Mouse (Mus musculus): ENCODE measurements around the gene Zc3h7b. TPM values are rescaled to one million over a fixed set of nuclear protein-coding genes. Genes with fewer than 3 reads are reported as not detected.

Zc3h7b gene
- total and polyA plus RNA-seq, 3 experiments = 30.9 to 74.9 (median 65.5) TPM

DNA sequence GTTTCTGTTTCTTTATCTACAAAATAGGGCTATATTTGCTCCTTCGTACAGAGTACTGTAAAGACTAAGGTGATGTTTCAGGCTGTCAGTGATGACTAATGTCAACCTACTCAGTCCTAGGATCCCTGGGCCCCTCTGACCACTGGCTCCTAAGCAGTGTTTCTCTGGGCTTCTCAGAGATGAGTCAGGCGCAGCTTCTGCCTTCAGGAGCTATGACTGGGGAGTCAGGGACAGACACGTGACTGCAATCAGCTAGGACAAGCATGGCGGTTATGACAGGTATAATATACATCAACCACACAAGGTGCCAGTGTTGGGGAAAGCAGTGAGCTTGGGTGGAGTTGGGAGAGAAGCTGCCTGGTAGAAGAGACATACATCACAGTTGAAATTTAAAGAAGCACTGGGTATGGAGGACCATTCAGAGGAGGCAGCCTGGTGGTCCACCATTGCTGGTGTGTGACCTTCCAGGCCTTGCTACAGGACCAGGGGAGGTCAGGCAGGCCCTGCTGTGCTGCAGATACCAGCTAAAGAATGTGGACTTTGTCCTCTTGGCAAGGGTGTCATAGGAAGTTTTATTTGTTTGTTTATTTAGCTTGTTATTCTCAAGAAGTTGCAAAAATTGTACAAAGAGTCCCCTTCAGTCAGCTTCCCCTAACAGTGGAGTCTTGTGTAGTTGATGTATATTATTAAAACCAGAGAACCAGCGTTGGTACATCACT lies 15.7 kb downstream of the Zc3h7b start:
- no peaks in the 10 kb centered on the region for H3K27me3 ChIP-seq (ENCODE audit: control insufficient read depth, insufficient read depth, low read length)
- TF ChIP-seq POLR2A (IDR thresholded peaks at IDR 0.05; ENCODE audit: insufficient read depth, low read depth, low read length) (no peak), EP300 (IDR thresholded peaks at IDR 0.05; ENCODE audit: insufficient read depth, low read depth, low read length) (no peak), CTCF (IDR thresholded peaks at IDR 0.05) (no peak)
- peaks cover 2% of the 10 kb centered on the region for H3K4me1 ChIP-seq (ENCODE audit: control insufficient read depth, insufficient read depth, low read length)
- H3K4me3 ChIP-seq = no peak overlapping the region
- no peak for DNase-seq
- H3K36me3 ChIP-seq (ENCODE audit: control insufficient read depth, insufficient read depth, low read length) = no peaks in the 10 kb centered on the region
- 91% methylated on average over 5 of the region's 5 CpGs for WGBS
- H3K79me2 ChIP-seq (replicated peaks; ENCODE audit: control insufficient read depth, insufficient read depth, low read length) = peaks cover 14% of the 10 kb centered on the region
- no peak overlapping the region for H3K9ac ChIP-seq (ENCODE audit: low read depth, low read length)
- no peak overlapping the region for H3K27ac ChIP-seq
- intact Hi-C loops (cut with DNase I) = no loop called here

DNA sequence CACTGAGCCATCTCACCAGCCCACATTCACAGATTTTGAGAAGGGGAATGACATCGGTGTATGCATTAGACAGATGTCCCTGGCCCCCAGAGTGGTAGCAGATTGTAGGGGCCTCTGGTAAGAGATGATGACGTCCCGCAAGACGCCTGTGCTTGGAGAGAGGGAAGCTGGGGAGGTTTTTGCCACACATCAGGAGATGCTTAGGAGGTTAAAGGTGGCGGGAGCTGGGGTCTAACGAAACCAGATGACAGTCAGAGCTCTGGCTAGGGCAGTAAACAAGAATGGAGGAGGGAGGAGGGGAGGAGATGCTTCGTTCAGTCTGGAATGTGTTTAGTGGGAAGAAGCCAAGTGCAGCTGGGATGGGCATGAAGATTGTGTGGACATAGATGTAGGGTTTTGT lies 16.5 kb downstream of the Zc3h7b start:
- TF ChIP-seq EP300 (IDR thresholded peaks at IDR 0.05; ENCODE audit: insufficient read depth, low read depth, low read length) (no peak), POLR2A (IDR thresholded peaks at IDR 0.05; ENCODE audit: insufficient read depth, low read depth, low read length) (no peak), CTCF (IDR thresholded peaks at IDR 0.05) (no peak)
- no peak overlapping the region for H3K27ac ChIP-seq
- intact Hi-C loops (cut with DNase I) = no loop called here
- H3K27me3 ChIP-seq (ENCODE audit: control insufficient read depth, insufficient read depth, low read length) = no peaks in the 10 kb centered on the region
- no peaks in the 10 kb centered on the region for H3K36me3 ChIP-seq (ENCODE audit: control insufficient read depth, insufficient read depth, low read length)
- H3K79me2 ChIP-seq (replicated peaks; ENCODE audit: control insufficient read depth, insufficient read depth, low read length) = peaks cover 11% of the 10 kb centered on the region
- WGBS = 88% methylated on average over 7 of the region's 7 CpGs
- H3K4me1 ChIP-seq (ENCODE audit: control insufficient read depth, insufficient read depth, low read length) = peaks cover 2% of the 10 kb centered on the region
- H3K9ac ChIP-seq (ENCODE audit: low read depth, low read length) = no peak overlapping the region
- no peak for DNase-seq
- H3K4me3 ChIP-seq = no peak overlapping the region

DNA sequence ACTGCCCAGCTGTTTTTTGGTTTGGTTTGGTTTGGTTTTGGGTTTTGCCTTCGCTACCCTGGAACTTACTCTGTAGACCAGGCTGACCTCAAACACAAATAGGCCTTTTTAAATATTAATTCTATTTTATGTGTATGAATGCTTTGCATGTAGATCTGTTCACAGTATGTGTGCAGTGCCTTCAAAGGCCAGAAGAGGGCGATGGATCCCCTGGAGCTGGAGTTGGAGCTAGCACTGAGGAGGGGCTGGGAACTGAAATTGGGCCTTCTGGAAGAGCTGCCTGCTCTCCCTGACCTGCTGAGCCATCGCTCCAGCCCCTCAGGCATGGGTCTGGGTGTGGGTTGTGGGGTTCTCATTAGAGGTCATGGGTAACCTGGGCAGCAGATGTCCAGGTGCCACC lies 17.1 kb downstream of the Zc3h7b start:
- no peak for DNase-seq
- TF ChIP-seq EP300 (IDR thresholded peaks at IDR 0.05; ENCODE audit: insufficient read depth, low read depth, low read length) (no peak), CTCF (IDR thresholded peaks at IDR 0.05) (0 out of 2 replicates have a peak, but pooled peaks have one; percentile 8)
- no peak overlapping the region for H3K9ac ChIP-seq (ENCODE audit: low read depth, low read length)
- H3K79me2 ChIP-seq (replicated peaks; ENCODE audit: control insufficient read depth, insufficient read depth, low read length) = peaks cover 11% of the 10 kb centered on the region
- no peak overlapping the region for H3K27ac ChIP-seq
- H3K36me3 ChIP-seq (ENCODE audit: control insufficient read depth, insufficient read depth, low read length) = no peaks in the 10 kb centered on the region
- H3K27me3 ChIP-seq (ENCODE audit: control insufficient read depth, insufficient read depth, low read length) = no peaks in the 10 kb centered on the region
- no peak overlapping the region for H3K4me3 ChIP-seq
- peaks cover 2% of the 10 kb centered on the region for H3K4me1 ChIP-seq (ENCODE audit: control insufficient read depth, insufficient read depth, low read length)
- WGBS = 92% methylated on average over 3 of the region's 3 CpGs
- intact Hi-C loops (cut with DNase I) = no loop called here

DNA sequence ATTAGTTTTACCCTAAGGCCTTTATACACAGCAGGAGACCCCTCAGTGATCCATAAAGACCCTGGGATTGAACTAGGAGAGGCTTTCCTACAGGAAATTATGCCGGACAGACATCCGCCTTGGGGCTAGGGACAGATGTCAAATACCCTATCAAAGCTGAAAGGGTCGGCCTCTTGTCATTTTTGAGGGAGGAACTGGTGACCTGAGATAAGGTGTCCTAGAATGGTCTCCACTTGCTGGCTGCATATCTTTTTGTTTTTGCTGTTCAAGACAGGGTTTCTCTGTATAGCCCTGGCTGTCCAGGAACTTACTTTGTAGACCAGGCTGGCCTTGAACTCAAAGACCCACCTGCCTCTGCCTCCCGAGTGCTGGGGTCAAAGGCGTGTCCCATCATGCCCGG lies 19.7 kb downstream of the Zc3h7b start:
- no peak overlapping the region for H3K9ac ChIP-seq (ENCODE audit: low read depth, low read length)
- TF ChIP-seq POLR2A (IDR thresholded peaks at IDR 0.05; ENCODE audit: insufficient read depth, low read depth, low read length) (no peak), EP300 (IDR thresholded peaks at IDR 0.05; ENCODE audit: insufficient read depth, low read depth, low read length) (no peak)
- intact Hi-C loops (cut with DNase I) = no loop called here
- no peak for DNase-seq
- WGBS = 80% methylated on average over 6 of the region's 6 CpGs
- no peak overlapping the region for H3K27ac ChIP-seq
- no peaks in the 10 kb centered on the region for H3K27me3 ChIP-seq (ENCODE audit: control insufficient read depth, insufficient read depth, low read length)
- H3K36me3 ChIP-seq (ENCODE audit: control insufficient read depth, insufficient read depth, low read length) = no peaks in the 10 kb centered on the region
- H3K4me1 ChIP-seq (ENCODE audit: control insufficient read depth, insufficient read depth, low read length) = no peaks in the 10 kb centered on the region; the same call in 1 of the 2 replicates
- no peak overlapping the region for H3K4me3 ChIP-seq
- H3K79me2 ChIP-seq (replicated peaks; ENCODE audit: control insufficient read depth, insufficient read depth, low read length) = peaks cover 8% of the 10 kb centered on the region; the same call in 1 of the 2 replicates

DNA sequence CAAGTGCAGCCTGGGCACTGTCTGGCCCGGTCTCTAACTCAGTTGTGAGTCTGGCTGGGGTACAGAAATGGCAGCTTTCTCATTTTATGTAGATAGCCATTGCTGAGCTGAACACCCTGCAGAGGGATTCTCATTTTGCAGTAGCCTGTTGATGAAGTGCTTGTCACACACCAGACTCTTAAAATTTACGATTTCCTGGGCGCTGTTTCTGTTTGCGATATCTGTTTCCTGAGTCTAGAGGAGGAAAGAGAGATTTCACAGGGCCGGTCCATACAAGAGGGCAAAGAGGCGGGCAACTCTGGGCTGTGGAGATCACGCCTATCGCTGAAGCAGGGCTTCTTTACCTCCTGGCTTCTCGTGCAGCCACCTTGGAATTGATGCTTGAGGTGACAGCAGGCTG lies 20.8 kb downstream of the Zc3h7b start:
- intact Hi-C loops (cut with DNase I) = no loop called here
- H3K4me1 ChIP-seq (ENCODE audit: control insufficient read depth, insufficient read depth, low read length) = no peaks in the 10 kb centered on the region
- TF ChIP-seq CTCF (IDR thresholded peaks at IDR 0.05) (no peak), POLR2A (IDR thresholded peaks at IDR 0.05; ENCODE audit: insufficient read depth, low read depth, low read length) (no peak), EP300 (IDR thresholded peaks at IDR 0.05; ENCODE audit: insufficient read depth, low read depth, low read length) (no peak)
- WGBS = 73% methylated on average over 9 of the region's 9 CpGs
- H3K4me3 ChIP-seq = no peak overlapping the region
- no peaks in the 10 kb centered on the region for H3K27me3 ChIP-seq (ENCODE audit: control insufficient read depth, insufficient read depth, low read length)
- no peak overlapping the region for H3K27ac ChIP-seq
- no peak overlapping the region for H3K9ac ChIP-seq (ENCODE audit: low read depth, low read length)
- DNase-seq = no peak
- no peaks in the 10 kb centered on the region for H3K36me3 ChIP-seq (ENCODE audit: control insufficient read depth, insufficient read depth, low read length)
- H3K79me2 ChIP-seq (replicated peaks; ENCODE audit: control insufficient read depth, insufficient read depth, low read length) = peaks cover 7% of the 10 kb centered on the region; the same call in 1 of the 2 replicates

DNA sequence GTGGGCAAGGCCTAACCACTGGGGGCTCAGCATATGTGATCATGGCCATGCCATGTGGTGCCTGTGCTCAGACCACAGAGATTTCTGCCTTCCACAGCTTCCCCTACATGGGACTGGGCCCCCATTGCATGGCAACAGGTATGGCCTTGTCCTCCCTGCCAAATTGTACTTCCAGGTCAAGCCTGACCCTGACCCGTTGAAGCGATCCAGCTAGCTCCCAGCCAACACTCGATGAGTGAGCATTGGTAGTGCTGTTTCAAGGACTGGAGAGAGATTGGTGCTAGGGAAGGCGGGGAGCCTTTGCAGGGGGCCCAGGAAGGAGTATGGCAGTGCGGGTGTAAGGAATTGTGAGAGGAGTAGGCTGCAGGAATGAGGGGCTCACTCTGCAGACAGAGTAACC lies 21.6 kb downstream of the Zc3h7b start:
- TF ChIP-seq POLR2A (IDR thresholded peaks at IDR 0.05; ENCODE audit: insufficient read depth, low read depth, low read length) (no peak), EP300 (IDR thresholded peaks at IDR 0.05; ENCODE audit: insufficient read depth, low read depth, low read length) (no peak), CTCF (IDR thresholded peaks at IDR 0.05) (no peak)
- Histone ChIP-seq H3K27me3 (ENCODE audit: control insufficient read depth, insufficient read depth, low read length) (no peaks in the 10 kb centered on the region), H3K9ac (ENCODE audit: low read depth, low read length) (no peak overlapping the region), H3K79me2 (replicated peaks; ENCODE audit: control insufficient read depth, insufficient read depth, low read length) (peaks cover 7% of the 10 kb centered on the region; the same call in 1 of the 2 replicates), H3K27ac (no peak overlapping the region), H3K36me3 (ENCODE audit: control insufficient read depth, insufficient read depth, low read length) (no peaks in the 10 kb centered on the region), H3K4me3 (no peak overlapping the region), H3K4me1 (ENCODE audit: control insufficient read depth, insufficient read depth, low read length) (no peaks in the 10 kb centered on the region)
- 78% methylated on average over 5 of the region's 5 CpGs for WGBS
- intact Hi-C loops (cut with DNase I) = no loop called here
- DNase-seq = no peak

All from heart, adult 2 months (tissue).